In genomic region chr10:25029387-25029915, GRCm38 (mm10) we compare ENCODE assay signal across 26 mouse cellular contexts.
DNase-seq lines count a peak whose midpoint lies in the region; ATAC-seq and TF ChIP-seq lines count a peak whose summit lies in the region.
"Had no signal": no experiment of that assay in that cellular context is flagged by ENCODE, and none has a peak within 500 bp of the region (broad histone marks: within the 10 kb centered on the region; RNA-seq: fewer than 3 reads in every experiment).

No protein-coding gene starts in this region.

- ATAC-seq in hindbrain, embryonic 16.5 days = no peak
- no peak for ATAC-seq in hindbrain, embryonic 13.5 days (ENCODE audit: low FRiP score)
- no peak for ATAC-seq in kidney, embryonic 16.5 days (ENCODE audit: low FRiP score, low TSS enrichment)
- ATAC-seq: midbrain, embryonic 16.5 days had no signal

- H3K9ac ChIP-seq in hindbrain, embryonic 16.5 days (ENCODE audit: low read depth, low read length) = no peak overlapping the region
- no peak overlapping the region for H3K9ac ChIP-seq in hindbrain, embryonic 13.5 days
- no peak overlapping the region for H3K9ac ChIP-seq in ES-E14 (ENCODE audit: insufficient read depth, low read depth, low read length, poor library complexity, severe bottlenecking)
- H3K9ac ChIP-seq in kidney, embryonic 16.5 days (replicated peaks; ENCODE audit: low read length) = no peak overlapping the region
- H3K9ac ChIP-seq: embryonic facial prominence, embryonic 12.5 days; kidney, embryonic 15.5 days; liver, embryonic 15.5 days; lung, embryonic 15.5 days had no signal

- H3K4me1 ChIP-seq in hindbrain, embryonic 16.5 days (ENCODE audit: control insufficient read depth, insufficient read depth, low read depth, low read length) = no peaks in the 10 kb centered on the region
- 0 out of 2 replicates have a peak, but pooled peaks cover 5% of the 10 kb centered on the region for H3K4me1 ChIP-seq in hindbrain, embryonic 13.5 days (replicated peaks)
- H3K4me1 ChIP-seq in ES-E14 (ENCODE audit: control insufficient read depth in 2 of 2, insufficient read depth in 2 of 2, low read length in 2 of 2, poor library complexity in 1 of 2) = peaks cover 5 to 7% of the 10 kb centered on the region in 2 experiments; a peak in 3 of 4 replicates
- H3K4me1 ChIP-seq in kidney, embryonic 16.5 days (ENCODE audit: insufficient read depth, low read length) = no peaks in the 10 kb centered on the region
- H3K4me1 ChIP-seq: embryonic facial prominence, embryonic 12.5 days; kidney, embryonic 15.5 days; liver, embryonic 15.5 days; lung, embryonic 15.5 days had no signal

- no peak for TF ChIP-seq CTCF in brain, embryonic 14.5 days (IDR thresholded peaks at IDR 0.05; ENCODE audit: borderline replicate concordance, extremely low read depth, insufficient read depth, insufficient read length)

- no peaks in the 10 kb centered on the region for H3K27me3 ChIP-seq in hindbrain, embryonic 16.5 days (replicated peaks; ENCODE audit: control insufficient read depth, insufficient read depth, low read length)
- no peaks in the 10 kb centered on the region for H3K27me3 ChIP-seq in hindbrain, embryonic 13.5 days
- H3K27me3 ChIP-seq in kidney, embryonic 16.5 days (ENCODE audit: insufficient read depth, low read length) = no peaks in the 10 kb centered on the region
- H3K27me3 ChIP-seq: CH12.LX; embryonic facial prominence, embryonic 12.5 days; kidney, embryonic 15.5 days; liver, embryonic 15.5 days; lung, embryonic 15.5 days had no signal

- in situ Hi-C loops in ES-E14 (cut with MboI; ENCODE audit: low sequenced_read_pairs in 2 of 2, unreplicated experiment in 2 of 2) = no loop called here

- peak; percentile 22 for DNase-seq in embryo, embryonic 10.5 days (ENCODE audit: low spot score)
- no peak for DNase-seq in embryo, embryonic 9.5 days (ENCODE audit: extremely low spot score)
- peak; percentile 81 for DNase-seq in ES-E14 (ENCODE audit: low read depth, low spot score)
- DNase-seq in brain, embryonic 14.5 days (ENCODE audit: low read depth) = peak; percentile 20
- no peak for DNase-seq in layer of hippocampus, postnatal 25 days (ENCODE audit: extremely low spot score in 1 of 2, low spot score in 1 of 2)
- DNase-seq: cerebellum, adult 11-12 months; cerebellum, postnatal 10 days; gastrocnemius, adult 2 months; kidney, adult 11 months; layer of hippocampus, adult 9-11 months; liver; lung, postnatal 36 days; thymus, adult 2 months; thymus, postnatal 4 days had no signal

- H3K4me3 ChIP-seq in hindbrain, embryonic 16.5 days (ENCODE audit: low read length) = no peak overlapping the region
- H3K4me3 ChIP-seq in hindbrain, embryonic 13.5 days = no peak overlapping the region
- no peak overlapping the region for H3K4me3 ChIP-seq in ES-E14 (ENCODE audit: insufficient read depth in 1 of 2, low read depth in 1 of 2, low read length in 2 of 2, poor library complexity in 1 of 2, severe bottlenecking in 1 of 2)
- no peak overlapping the region for H3K4me3 ChIP-seq in kidney, embryonic 16.5 days (ENCODE audit: low read length)
- H3K4me3 ChIP-seq: embryonic facial prominence, embryonic 12.5 days; gastrocnemius, adult 2 months; kidney, embryonic 15.5 days; left cerebral cortex, adult 2 months; liver, embryonic 15.5 days; lung, embryonic 15.5 days; myocyte had no signal

- H3K27ac ChIP-seq in hindbrain, embryonic 16.5 days (ENCODE audit: low read depth, low read length) = peak overlapping the region; percentile 6; the same call in 1 of the 2 replicates
- no peak overlapping the region for H3K27ac ChIP-seq in hindbrain, embryonic 13.5 days
- no peak overlapping the region for H3K27ac ChIP-seq in ES-E14 (ENCODE audit: insufficient read depth, low read depth, low read length, poor library complexity, severe bottlenecking)
- no peak overlapping the region for H3K27ac ChIP-seq in kidney, embryonic 16.5 days (ENCODE audit: low read length)
- H3K27ac ChIP-seq: embryonic facial prominence, embryonic 12.5 days; gastrocnemius, adult 2 months; kidney, embryonic 15.5 days; left cerebral cortex, adult 2 months; liver, embryonic 15.5 days; lung, embryonic 15.5 days; stomach, postnatal 0 days had no signal

- no peaks in the 10 kb centered on the region for H3K36me3 ChIP-seq in hindbrain, embryonic 16.5 days (ENCODE audit: control insufficient read depth, insufficient read depth, low read length)
- no peaks in the 10 kb centered on the region for H3K36me3 ChIP-seq in hindbrain, embryonic 13.5 days
- no peaks in the 10 kb centered on the region for H3K36me3 ChIP-seq in ES-E14 (ENCODE audit: control insufficient read depth, insufficient read depth, low read length, poor library complexity, severe bottlenecking)
- H3K36me3 ChIP-seq in kidney, embryonic 16.5 days (ENCODE audit: insufficient read depth, low read length) = no peaks in the 10 kb centered on the region
- H3K36me3 ChIP-seq: embryonic facial prominence, embryonic 12.5 days; kidney, embryonic 15.5 days; liver, embryonic 15.5 days; lung, embryonic 15.5 days had no signal

- 30% methylated on average over 6 of the region's 6 CpGs for WGBS in hindbrain, embryonic 16.5 days
- 26% methylated on average over 6 of the region's 6 CpGs for WGBS in hindbrain, embryonic 13.5 days
- WGBS in kidney, embryonic 16.5 days = 54% methylated on average over 6 of the region's 6 CpGs

- H3K9me3 ChIP-seq in hindbrain, embryonic 16.5 days (ENCODE audit: control insufficient read depth, low read length) = no peaks in the 10 kb centered on the region
- peaks cover 5% of the 10 kb centered on the region; the same call in 1 of the 2 replicates for H3K9me3 ChIP-seq in hindbrain, embryonic 13.5 days
- H3K9me3 ChIP-seq in ES-E14 (ENCODE audit: control insufficient read depth, insufficient read depth, low read depth, low read length) = no peaks in the 10 kb centered on the region
- H3K9me3 ChIP-seq in kidney, embryonic 16.5 days (ENCODE audit: low read length) = 0 out of 2 replicates have a peak, but pooled peaks cover 2% of the 10 kb centered on the region
- H3K9me3 ChIP-seq: embryonic facial prominence, embryonic 12.5 days; liver, embryonic 15.5 days; lung, embryonic 15.5 days had no signal

- no peak overlapping the region for H3K4me2 ChIP-seq in hindbrain, embryonic 16.5 days (ENCODE audit: low read length)
- no peak overlapping the region for H3K4me2 ChIP-seq in hindbrain, embryonic 13.5 days
- no peak overlapping the region for H3K4me2 ChIP-seq in kidney, embryonic 16.5 days (replicated peaks; ENCODE audit: low read depth, low read length)
- H3K4me2 ChIP-seq: embryonic facial prominence, embryonic 12.5 days; kidney, embryonic 15.5 days; liver, embryonic 15.5 days; lung, embryonic 15.5 days had no signal

- TF ChIP-seq POLR2A in brain, embryonic 14.5 days (IDR thresholded peaks at IDR 0.05; ENCODE audit: borderline replicate concordance, extremely low read depth, insufficient read depth, insufficient read length, poor library complexity, severe bottlenecking) = no peak

TF ChIP-seq in ES-E14, 5 proteins besides CTCF, POLR2A, EP300 and RAD21:
- TF ChIP-seq MAFK (IDR thresholded peaks at IDR 0.05; ENCODE audit: insufficient read depth, low read depth, low read length) = 0 out of 2 replicates have a peak, but pooled peaks have one; percentile 29
- TF ChIP-seq HCFC1 (IDR thresholded peaks at IDR 0.05; ENCODE audit: borderline replicate concordance, insufficient read depth, low read length) = no peak
- TF ChIP-seq ZC3H11A (IDR thresholded peaks at IDR 0.05; ENCODE audit: borderline replicate concordance, low read depth, low read length) = no peak
- peak; percentile 61; the same call in 1 of the 2 replicates for TF ChIP-seq CHD2 (IDR thresholded peaks at IDR 0.05; ENCODE audit: low read depth, low read length)
- no peak for TF ChIP-seq ZNF384 (IDR thresholded peaks at IDR 0.05; ENCODE audit: low read depth, low read length)

Comparison
In these comparisons a context has a peak if more than half of its experiments do, and no peak if none do; other contexts are left out.
1. DNase-seq: peak in embryo, embryonic 10.5 days (single experiment), ES-E14 (single experiment) and brain, embryonic 14.5 days (single experiment); none in embryo, embryonic 9.5 days (single experiment) and layer of hippocampus, postnatal 25 days (0 of 2).